Mouse (Mus musculus): ENCODE results near the gene Srrm4. TPM values are rescaled to one million over a fixed set of nuclear protein-coding genes. Genes with fewer than 3 reads are reported as not detected.

The Srrm4 gene
- polyA plus RNA-seq, 1 experiment from 2014 or later, result 32.0 TPM

GRCm38 (mm10) chr5:116407321-116407720 lies 184.3 kb downstream of the Srrm4 start:
- no peak overlapping the region for H3K27ac ChIP-seq (ENCODE audit: low read depth, low read length)

GRCm38 (mm10) chr5:116406507-116406906 lies 185.1 kb downstream of the Srrm4 start:
- no peaks in the 10 kb centered on the region; the same call in 1 of the 2 replicates for H3K4me1 ChIP-seq (replicated peaks; ENCODE audit: control insufficient read depth, insufficient read depth, low read length)
- DNase-seq (ENCODE audit: low spot score) (no peak), ATAC-seq (ENCODE audit: low FRiP score) (no peak)
- H3K36me3 ChIP-seq (ENCODE audit: control insufficient read depth, insufficient read depth, low read length), result no peaks in the 10 kb centered on the region
- H3K9ac ChIP-seq (ENCODE audit: low read depth, low read length), result no peak overlapping the region
- no peak overlapping the region for H3K4me2 ChIP-seq (replicated peaks; ENCODE audit: low read depth, low read length)
- H3K27me3 ChIP-seq (ENCODE audit: control insufficient read depth, insufficient read depth, low read length), result no peaks in the 10 kb centered on the region
- H3K27ac ChIP-seq (ENCODE audit: low read depth, low read length), result no peak overlapping the region
- H3K4me3 ChIP-seq (ENCODE audit: low read depth, low read length), result no peak overlapping the region
- 84% methylated on average over 3 of the region's 3 CpGs for WGBS
- H3K9me3 ChIP-seq (ENCODE audit: control insufficient read depth, low read length), result no peaks in the 10 kb centered on the region

More at GRCm38 (mm10) chr5:116407321-116407720, 184.3 kb downstream of the Srrm4 start:
- Histone ChIP-seq H3K9me3 (ENCODE audit: control insufficient read depth, low read length) (no peaks in the 10 kb centered on the region), H3K4me1 (replicated peaks; ENCODE audit: control insufficient read depth, insufficient read depth, low read length) (no peaks in the 10 kb centered on the region; the same call in 1 of the 2 replicates), H3K4me2 (replicated peaks; ENCODE audit: low read depth, low read length) (no peak overlapping the region), H3K4me3 (ENCODE audit: low read depth, low read length) (no peak overlapping the region), H3K27me3 (ENCODE audit: control insufficient read depth, insufficient read depth, low read length) (no peaks in the 10 kb centered on the region), H3K36me3 (ENCODE audit: control insufficient read depth, insufficient read depth, low read length) (no peaks in the 10 kb centered on the region), H3K9ac (ENCODE audit: low read depth, low read length) (no peak overlapping the region)
- ATAC-seq (ENCODE audit: low FRiP score), result no peak
- WGBS, result 16% methylated on average over 4 of the region's 4 CpGs
- DNase-seq (ENCODE audit: low spot score), result no peak

- no peak overlapping the region for H3K4me2 ChIP-seq (replicated peaks; ENCODE audit: low read depth, low read length)
- WGBS, result 87% methylated on average over 1 of the region's 1 CpGs
- ATAC-seq (ENCODE audit: low FRiP score) (no peak), DNase-seq (ENCODE audit: low spot score) (no peak)
- no peaks in the 10 kb centered on the region; the same call in 1 of the 2 replicates for H3K4me1 ChIP-seq (replicated peaks; ENCODE audit: control insufficient read depth, insufficient read depth, low read length)
- no peaks in the 10 kb centered on the region for H3K36me3 ChIP-seq (ENCODE audit: control insufficient read depth, insufficient read depth, low read length)
- no peak overlapping the region for H3K4me3 ChIP-seq (ENCODE audit: low read depth, low read length)
- no peak overlapping the region for H3K27ac ChIP-seq (ENCODE audit: low read depth, low read length)
- H3K9ac ChIP-seq (ENCODE audit: low read depth, low read length), result no peak overlapping the region
- no peaks in the 10 kb centered on the region for H3K9me3 ChIP-seq (ENCODE audit: control insufficient read depth, low read length)
- no peaks in the 10 kb centered on the region for H3K27me3 ChIP-seq (ENCODE audit: control insufficient read depth, insufficient read depth, low read length)
Observed at GRCm38 (mm10) chr5:116405934-116406333, 185.7 kb downstream of the Srrm4 start.

GRCm38 (mm10) chr5:116404063-116404462 lies 187.6 kb downstream of the Srrm4 start:
- Histone ChIP-seq H3K9me3 (ENCODE audit: control insufficient read depth, low read length) (no peaks in the 10 kb centered on the region), H3K27ac (ENCODE audit: low read depth, low read length) (no peak overlapping the region), H3K4me1 (replicated peaks; ENCODE audit: control insufficient read depth, insufficient read depth, low read length) (no peaks in the 10 kb centered on the region), H3K4me2 (replicated peaks; ENCODE audit: low read depth, low read length) (no peak overlapping the region), H3K27me3 (ENCODE audit: control insufficient read depth, insufficient read depth, low read length) (no peaks in the 10 kb centered on the region), H3K36me3 (ENCODE audit: control insufficient read depth, insufficient read depth, low read length) (no peaks in the 10 kb centered on the region), H3K9ac (ENCODE audit: low read depth, low read length) (no peak overlapping the region), H3K4me3 (ENCODE audit: low read depth, low read length) (no peak overlapping the region)
- WGBS, result 89% methylated on average over 2 of the region's 2 CpGs
- ATAC-seq (ENCODE audit: low FRiP score), result no peak
- DNase-seq (ENCODE audit: low spot score), result no peak

- Histone ChIP-seq H3K36me3 (ENCODE audit: control insufficient read depth, insufficient read depth, low read length) (no peaks in the 10 kb centered on the region), H3K27ac (ENCODE audit: low read depth, low read length) (no peak overlapping the region), H3K27me3 (ENCODE audit: control insufficient read depth, insufficient read depth, low read length) (no peaks in the 10 kb centered on the region), H3K4me2 (replicated peaks; ENCODE audit: low read depth, low read length) (no peak overlapping the region), H3K4me3 (ENCODE audit: low read depth, low read length) (no peak overlapping the region), H3K9me3 (ENCODE audit: control insufficient read depth, low read length) (no peaks in the 10 kb centered on the region), H3K9ac (ENCODE audit: low read depth, low read length) (no peak overlapping the region), H3K4me1 (replicated peaks; ENCODE audit: control insufficient read depth, insufficient read depth, low read length) (no peaks in the 10 kb centered on the region)
- 85% methylated on average over 3 of the region's 3 CpGs for WGBS
- DNase-seq (ENCODE audit: low spot score), result no peak
- ATAC-seq (ENCODE audit: low FRiP score), result no peak
Observed at GRCm38 (mm10) chr5:116400801-116401200, 190.8 kb downstream of the Srrm4 start.

GRCm38 (mm10) chr5:116400042-116400730 lies 191.4 kb downstream of the Srrm4 start:
- 79% methylated on average over 8 of the region's 8 CpGs for WGBS
- no peaks in the 10 kb centered on the region for H3K27me3 ChIP-seq (ENCODE audit: control insufficient read depth, insufficient read depth, low read length)
- H3K9ac ChIP-seq (ENCODE audit: low read depth, low read length), result no peak overlapping the region
- no peaks in the 10 kb centered on the region for H3K4me1 ChIP-seq (replicated peaks; ENCODE audit: control insufficient read depth, insufficient read depth, low read length)
- H3K4me2 ChIP-seq (replicated peaks; ENCODE audit: low read depth, low read length), result no peak overlapping the region
- H3K4me3 ChIP-seq (ENCODE audit: low read depth, low read length), result no peak overlapping the region
- DNase-seq (ENCODE audit: low spot score) (no peak), ATAC-seq (ENCODE audit: low FRiP score) (no peak)
- H3K27ac ChIP-seq (ENCODE audit: low read depth, low read length), result no peak overlapping the region
- H3K9me3 ChIP-seq (ENCODE audit: control insufficient read depth, low read length), result no peaks in the 10 kb centered on the region
- no peaks in the 10 kb centered on the region for H3K36me3 ChIP-seq (ENCODE audit: control insufficient read depth, insufficient read depth, low read length)

- H3K36me3 ChIP-seq (ENCODE audit: control insufficient read depth, insufficient read depth, low read length), result no peaks in the 10 kb centered on the region
- H3K4me2 ChIP-seq (replicated peaks; ENCODE audit: low read depth, low read length), result no peak overlapping the region
- H3K9ac ChIP-seq (ENCODE audit: low read depth, low read length), result no peak overlapping the region
- no peaks in the 10 kb centered on the region for H3K27me3 ChIP-seq (ENCODE audit: control insufficient read depth, insufficient read depth, low read length)
- no peak for ATAC-seq (ENCODE audit: low FRiP score)
- WGBS, result 83% methylated on average over 5 of the region's 5 CpGs
- no peak overlapping the region for H3K4me3 ChIP-seq (ENCODE audit: low read depth, low read length)
- no peak for DNase-seq (ENCODE audit: low spot score)
- no peaks in the 10 kb centered on the region for H3K9me3 ChIP-seq (ENCODE audit: control insufficient read depth, low read length)
- no peaks in the 10 kb centered on the region for H3K4me1 ChIP-seq (replicated peaks; ENCODE audit: control insufficient read depth, insufficient read depth, low read length)
- H3K27ac ChIP-seq (ENCODE audit: low read depth, low read length), result no peak overlapping the region
Observed at GRCm38 (mm10) chr5:116396104-116396503, 195.5 kb downstream of the Srrm4 start.

- no peaks in the 10 kb centered on the region for H3K9me3 ChIP-seq (ENCODE audit: control insufficient read depth, low read length)
- DNase-seq (ENCODE audit: low spot score) (no peak), ATAC-seq (ENCODE audit: low FRiP score) (no peak)
- H3K27ac ChIP-seq (ENCODE audit: low read depth, low read length), result no peak overlapping the region
- no peaks in the 10 kb centered on the region for H3K27me3 ChIP-seq (ENCODE audit: control insufficient read depth, insufficient read depth, low read length)
- no peaks in the 10 kb centered on the region for H3K4me1 ChIP-seq (replicated peaks; ENCODE audit: control insufficient read depth, insufficient read depth, low read length)
- WGBS, result 82% methylated on average over 9 of the region's 9 CpGs
- no peaks in the 10 kb centered on the region for H3K36me3 ChIP-seq (ENCODE audit: control insufficient read depth, insufficient read depth, low read length)
- no peak overlapping the region for H3K4me2 ChIP-seq (replicated peaks; ENCODE audit: low read depth, low read length)
- H3K4me3 ChIP-seq (ENCODE audit: low read depth, low read length), result no peak overlapping the region
- no peak overlapping the region for H3K9ac ChIP-seq (ENCODE audit: low read depth, low read length)
Observed at GRCm38 (mm10) chr5:116392603-116393002, 199.0 kb downstream of the Srrm4 start.

GRCm38 (mm10) chr5:116389856-116390542 lies 201.6 kb downstream of the Srrm4 start:
- Histone ChIP-seq H3K27me3 (ENCODE audit: control insufficient read depth, insufficient read depth, low read length) (no peaks in the 10 kb centered on the region), H3K27ac (ENCODE audit: low read depth, low read length) (no peak overlapping the region), H3K9ac (ENCODE audit: low read depth, low read length) (no peak overlapping the region), H3K36me3 (ENCODE audit: control insufficient read depth, insufficient read depth, low read length) (no peaks in the 10 kb centered on the region), H3K4me1 (replicated peaks; ENCODE audit: control insufficient read depth, insufficient read depth, low read length) (no peaks in the 10 kb centered on the region), H3K9me3 (ENCODE audit: control insufficient read depth, low read length) (no peaks in the 10 kb centered on the region), H3K4me2 (replicated peaks; ENCODE audit: low read depth, low read length) (no peak overlapping the region), H3K4me3 (ENCODE audit: low read depth, low read length) (no peak overlapping the region)
- DNase-seq (ENCODE audit: low spot score), result no peak
- WGBS, result 88% methylated on average over 15 of the region's 15 CpGs
- ATAC-seq (ENCODE audit: low FRiP score), result no peak
